Mouse (Mus musculus): ENCODE measurements around the gene Gm9780.
"Not testable (repeated sequence)": the region's sequence is repeated elsewhere in the genome, so short reads cannot be mapped to it uniquely, and the experiment has no call there.

DNA sequence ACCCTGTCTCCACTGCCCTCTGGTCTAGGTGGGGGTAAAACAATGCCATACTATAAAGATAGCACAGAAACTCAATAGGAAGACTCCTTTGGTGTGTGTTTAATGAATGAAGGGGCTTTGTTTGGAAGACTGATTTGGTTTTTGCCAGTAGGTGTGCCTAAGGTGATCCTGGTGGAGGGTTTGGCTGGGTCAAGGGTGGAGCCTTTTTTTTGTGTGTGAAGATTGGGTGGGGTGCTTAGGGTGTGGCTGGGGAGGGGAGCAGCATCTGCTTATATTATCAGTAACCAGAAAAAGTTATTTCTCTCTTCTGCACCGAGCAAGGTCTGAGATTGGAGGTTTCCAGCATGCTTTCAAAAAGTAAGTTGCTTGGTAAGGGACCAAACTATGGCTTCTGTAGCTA is 39.5 kb upstream of the Gm9780 start, which contains the start of gene Cphx3:
- TF ChIP-seq CTCF, POLR2A (IDR thresholded peaks at IDR 0.05; ENCODE audit: extremely low read depth, insufficient read depth, low read length): not testable (repeated sequence)
